Mouse (Mus musculus) liver, adult 2 months (tissue): ENCODE measurements around the gene Ooep. TPM values are rescaled to one million over a fixed set of nuclear protein-coding genes. Genes with fewer than 3 reads are reported as not detected.
"Not testable (repeated sequence)": the region's sequence is repeated elsewhere in the genome, so short reads cannot be mapped to it uniquely, and the experiment has no call there.

ENCODE experiments used
- DNase-seq: peaks from one replicate; pipeline ENCODE4 v3.0.0-alpha.2; 2011; ENCODE audit warnings: low read depth, low spot score; ENCODE audit errors: extremely low read depth
- H3K27ac ChIP-seq: fragments of 200-500 bp; replicated peaks from 2 replicates; pipeline ENCODE4 v1.5.1; 2012; ENCODE audit warnings: low read depth, mild to moderate bottlenecking, control low read depth, inconsistent platforms, low read length; ENCODE audit not compliant: insufficient read depth
- H3K27me3 ChIP-seq: fragments of 200-500 bp; 2 replicates; pipeline ENCODE4 v1.6.1; 2012; ENCODE audit warnings: mild to moderate bottlenecking, moderate library complexity, low read length, inconsistent platforms; ENCODE audit not compliant: control insufficient read depth, insufficient read depth
- H3K36me3 ChIP-seq: fragments of 200-500 bp; 2 replicates; pipeline ENCODE4 v1.6.1; 2012; ENCODE audit warnings: low read length, inconsistent platforms; ENCODE audit not compliant: control insufficient read depth, insufficient read depth
- H3K4me1 ChIP-seq: fragments of 200-500 bp; 2 replicates; pipeline ENCODE4 v1.6.1; 2011; ENCODE audit warnings: low read length; ENCODE audit not compliant: control insufficient read depth, insufficient read depth
- H3K4me3 ChIP-seq: fragments of 200-500 bp; 2 replicates; pipeline ENCODE4 v1.5.1; 2011; ENCODE audit warnings: low read depth, mild to moderate bottlenecking, control low read depth, low read length, moderate library complexity; ENCODE audit not compliant: insufficient read depth
- H3K79me2 ChIP-seq: fragments of 200-500 bp; 2 replicates; pipeline ENCODE4 v1.6.1; 2012; ENCODE audit warnings: inconsistent platforms, mild to moderate bottlenecking, low read length, moderate library complexity; ENCODE audit not compliant: control insufficient read depth, insufficient read depth
- H3K9ac ChIP-seq: fragments of 200-500 bp; 2 replicates; pipeline ENCODE4 v1.6.1; 2012; ENCODE audit warnings: low read depth, mild to moderate bottlenecking, control low read depth, inconsistent platforms, low read length
- CTCF ChIP-seq: fragments of 200-500 bp; IDR thresholded peaks from 2 replicates; pipeline ENCODE4 v1.5.1; 2011; ENCODE audit warnings: low read depth, low read length, control low read depth
- POLR2A ChIP-seq: fragments of 200-500 bp; IDR thresholded peaks from 2 replicates; pipeline ENCODE4 v1.6.1; 2011; ENCODE audit warnings: low read length, control low read depth; ENCODE audit not compliant: insufficient read depth; ENCODE audit errors: extremely low read depth
- WGBS: fragments of 180-500 bp; shearing (Covaris S2); methylation state at CpG from one replicate; pipeline ENCODE4 v1.1.7; 2018; 5-methylcytosine and 5-hydroxymethylcytosine counted together
- polyA plus RNA-seq: library from polyadenylated mRNA; depleted of rRNA; stranded (reverse); fragments of >200 nt; gene quantifications from 2 replicates; pipeline ENCODE4 v1.2.3, GENCODE M21; 2012
- total RNA-seq: library from RNA; depleted of rRNA; stranded (reverse); fragments of >200 nt; gene quantifications from 2 replicates; pipeline ENCODE4 v1.2.3, GENCODE M21; 2014

The Ooep gene
- total and polyA plus RNA-seq, 2 experiments: not detected

DNA sequence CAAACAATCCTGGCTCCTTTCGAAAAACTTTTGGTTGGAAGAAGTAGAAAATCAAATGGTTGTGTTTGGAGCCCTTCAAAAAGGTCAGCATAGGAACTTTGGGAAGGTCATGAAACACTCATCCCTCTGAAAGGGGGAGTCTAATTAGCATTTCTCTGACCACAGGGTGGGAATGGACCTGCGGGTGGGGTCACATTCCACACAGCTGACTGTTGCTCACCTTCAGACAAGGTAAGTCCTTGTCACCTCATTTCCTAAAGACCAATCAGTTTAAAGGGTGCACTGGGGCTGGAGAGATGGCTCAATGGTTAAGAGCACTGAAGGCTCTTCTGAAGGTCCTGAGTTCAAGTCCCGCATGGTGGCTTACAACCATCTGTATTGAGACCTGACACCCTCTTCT lies 7.1 kb downstream of the Ooep start:
- Histone ChIP-seq H3K4me3 (no peak overlapping the region), H3K9ac (no peak overlapping the region), H3K27ac (no peak overlapping the region), H3K36me3 (no peaks in the 10 kb centered on the region), H3K4me1 (no peaks in the 10 kb centered on the region), H3K79me2 (no peaks in the 10 kb centered on the region), H3K27me3 (no peaks in the 10 kb centered on the region)
- WGBS: 97% methylated on average over 3 of the region's 3 CpGs
- TF ChIP-seq CTCF (no peak), POLR2A (no peak)
- DNase-seq: no peak

DNA sequence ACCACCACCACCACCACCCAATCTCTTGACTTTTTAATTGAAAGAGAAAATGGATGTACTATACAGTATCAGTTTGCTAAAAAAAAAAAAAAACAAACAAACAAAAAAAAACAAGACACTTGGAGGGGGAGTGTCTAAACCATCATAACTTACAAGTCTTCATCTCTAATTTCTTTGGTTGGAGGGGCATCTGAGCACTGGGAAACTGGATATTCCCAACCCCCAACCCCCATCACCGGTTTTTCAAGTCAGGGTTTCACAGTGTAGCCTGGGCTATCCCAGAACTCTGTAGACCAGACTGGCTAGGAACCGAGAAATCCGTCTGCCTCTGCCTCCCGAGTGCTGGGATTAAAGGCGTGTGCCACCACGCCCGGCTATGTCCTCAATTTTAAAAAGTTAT lies 8.7 kb downstream of the Ooep start:
- Histone ChIP-seq H3K9ac (no peak overlapping the region), H3K27me3 (no peaks in the 10 kb centered on the region), H3K4me3 (no peak overlapping the region), H3K27ac (no peak overlapping the region), H3K36me3 (no peaks in the 10 kb centered on the region), H3K79me2 (no peaks in the 10 kb centered on the region), H3K4me1 (no peaks in the 10 kb centered on the region)
- DNase-seq: no peak
- no peak for TF ChIP-seq POLR2A
- no peak for TF ChIP-seq CTCF
- WGBS: 90% methylated on average over 7 of the region's 7 CpGs

DNA sequence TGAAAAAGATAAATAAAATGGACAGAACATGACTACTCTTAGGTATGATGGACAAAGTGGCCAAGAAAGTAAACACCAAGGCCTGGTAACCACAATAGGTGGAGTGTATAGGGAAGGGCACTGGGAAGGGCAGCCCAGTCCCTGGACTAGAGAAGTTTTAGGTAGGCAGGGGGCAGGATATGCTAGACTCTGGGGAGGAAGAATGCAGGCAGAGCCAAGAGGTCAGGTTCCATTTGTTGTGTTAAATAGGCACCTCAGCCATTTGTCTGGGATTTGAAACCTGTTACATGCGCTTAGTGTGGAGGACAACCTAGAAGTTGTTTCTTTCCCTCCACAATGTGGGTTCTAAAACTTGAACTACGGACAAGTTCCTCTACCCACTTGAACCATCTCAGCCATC lies 9.2 kb downstream of the Ooep start:
- H3K79me2 ChIP-seq: no peaks in the 10 kb centered on the region
- 94% methylated on average over 2 of the region's 2 CpGs for WGBS
- H3K9ac ChIP-seq: no peak overlapping the region
- no peak for TF ChIP-seq POLR2A
- H3K36me3 ChIP-seq: no peaks in the 10 kb centered on the region
- no peak overlapping the region for H3K4me3 ChIP-seq
- H3K27ac ChIP-seq: no peak overlapping the region
- DNase-seq: no peak
- no peaks in the 10 kb centered on the region for H3K27me3 ChIP-seq
- H3K4me1 ChIP-seq: no peaks in the 10 kb centered on the region

DNA sequence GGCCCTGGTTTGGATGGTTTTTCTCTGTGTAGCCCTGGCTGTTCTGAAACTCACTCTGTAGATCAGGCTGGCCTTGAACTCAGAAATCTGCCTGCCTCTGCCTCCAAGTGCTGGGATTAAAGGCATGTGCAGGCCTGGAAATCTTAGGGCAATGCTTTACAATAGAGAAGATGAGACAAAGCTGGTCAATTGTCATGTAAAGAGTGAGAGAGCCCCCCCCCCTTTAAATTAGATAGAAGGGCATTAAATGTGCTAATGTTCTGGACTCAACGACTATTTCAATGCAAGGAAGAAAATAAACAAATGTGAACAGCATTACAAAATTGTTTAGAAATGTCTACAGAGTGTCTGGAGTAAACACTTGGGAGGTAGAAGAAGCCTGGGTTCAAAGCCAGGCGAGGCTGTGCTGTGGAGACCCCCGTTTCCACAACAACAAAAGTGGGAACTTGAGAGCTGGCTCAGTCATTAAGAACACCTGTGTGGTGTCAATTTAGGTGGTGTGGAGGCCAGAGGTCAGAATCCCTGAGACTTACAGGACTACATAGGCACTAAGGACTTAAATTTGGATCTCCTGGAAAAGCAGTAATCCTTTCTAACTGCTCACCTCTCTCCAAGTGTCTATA lies 9.7 kb downstream of the Ooep start:
- no peaks in the 10 kb centered on the region for H3K4me1 ChIP-seq
- no peak overlapping the region for H3K4me3 ChIP-seq
- H3K9ac ChIP-seq: no peak overlapping the region
- H3K27me3 ChIP-seq: no peaks in the 10 kb centered on the region
- 80% methylated on average over 3 of the region's 3 CpGs for WGBS
- TF ChIP-seq CTCF (no peak), POLR2A (no peak)
- H3K79me2 ChIP-seq: no peaks in the 10 kb centered on the region
- no peak for DNase-seq
- H3K36me3 ChIP-seq: no peaks in the 10 kb centered on the region
- no peak overlapping the region for H3K27ac ChIP-seq

DNA sequence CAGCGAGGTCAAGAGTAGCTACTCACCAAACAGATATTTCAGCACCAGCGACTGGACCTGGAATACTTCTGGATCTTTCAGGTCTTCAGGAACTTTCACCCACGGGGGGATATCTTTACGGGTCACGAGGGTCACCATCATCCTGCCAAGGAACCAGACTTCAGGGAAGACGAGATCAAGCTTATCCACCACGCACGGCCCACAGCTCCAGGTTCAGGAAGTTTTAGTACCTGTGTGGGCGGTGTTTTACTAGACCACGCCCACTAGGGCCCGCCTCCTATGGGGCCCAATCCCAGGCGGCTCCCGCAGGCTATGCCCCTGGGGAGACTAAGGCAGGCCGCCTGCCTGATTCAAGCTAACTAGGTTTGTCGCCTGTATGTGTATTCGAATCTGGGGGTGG lies 10.6 kb downstream of the Ooep start, which contains the start of gene Dppa5a:
Gene Dppa5a, minus strand, starts transcription at position 219 of the 400 bp plus-strand sequence.
- 87% methylated on average over 16 of the region's 16 CpGs for WGBS
- not testable (repeated sequence) for H3K4me3 ChIP-seq, DNase-seq, H3K27me3 ChIP-seq, H3K4me1 ChIP-seq, H3K27ac ChIP-seq, H3K9ac ChIP-seq, H3K79me2 ChIP-seq, H3K36me3 ChIP-seq

DNA sequence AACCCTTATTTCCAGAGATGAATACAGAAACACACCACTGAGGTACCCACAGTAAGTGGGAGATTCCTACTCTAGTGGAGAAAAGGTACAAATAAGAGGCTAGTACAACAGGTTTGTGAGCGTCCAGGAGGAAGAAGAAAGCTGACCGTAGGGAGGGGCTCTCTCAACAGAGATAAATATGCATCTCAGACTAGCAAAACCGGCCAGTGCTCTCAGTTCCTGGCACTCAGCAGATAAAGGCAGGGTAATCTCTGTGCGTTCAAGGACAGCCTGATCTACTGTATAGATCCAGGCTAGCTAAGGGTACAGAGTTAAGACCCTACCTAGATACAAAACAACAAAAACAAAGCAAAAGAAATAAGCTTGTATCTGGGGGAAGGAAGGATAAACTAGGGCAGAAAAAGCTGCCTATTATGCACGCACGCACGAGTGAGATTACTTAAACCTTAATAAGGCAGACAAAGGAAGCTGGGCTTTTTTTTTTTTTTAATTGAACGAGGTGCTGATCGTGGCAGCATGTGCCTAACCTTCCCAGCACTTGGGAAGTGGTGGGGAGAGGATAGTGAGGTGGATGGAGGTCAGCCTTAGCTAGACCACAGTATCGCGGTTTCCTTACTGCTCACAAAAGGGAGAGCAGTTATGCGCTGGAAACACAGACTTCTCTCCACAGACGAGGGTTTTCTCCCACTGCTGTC lies 12.5 kb downstream of the Ooep start:
- H3K36me3 ChIP-seq: no peaks in the 10 kb centered on the region
- no peaks in the 10 kb centered on the region for H3K79me2 ChIP-seq
- 69% methylated on average over 13 of the region's 13 CpGs for WGBS
- no peaks in the 10 kb centered on the region for H3K27me3 ChIP-seq
- H3K4me1 ChIP-seq: no peaks in the 10 kb centered on the region
- DNase-seq: no peak
- TF ChIP-seq CTCF (no peak), POLR2A (no peak)
- no peak overlapping the region for H3K9ac ChIP-seq
- no peak overlapping the region for H3K4me3 ChIP-seq
- no peak overlapping the region for H3K27ac ChIP-seq
